Mouse (Mus musculus): ENCODE data around the gene Egfl7. TPM values are rescaled to one million over a fixed set of nuclear protein-coding genes. Genes with fewer than 3 reads are reported as not detected.
A peak's percentile ranks its signal among the peaks of the same experiment; 100 is the strongest.

The Egfl7 gene
- total and polyA plus RNA-seq, 3 experiments, result 102 to 499 (median 111) TPM

DNA sequence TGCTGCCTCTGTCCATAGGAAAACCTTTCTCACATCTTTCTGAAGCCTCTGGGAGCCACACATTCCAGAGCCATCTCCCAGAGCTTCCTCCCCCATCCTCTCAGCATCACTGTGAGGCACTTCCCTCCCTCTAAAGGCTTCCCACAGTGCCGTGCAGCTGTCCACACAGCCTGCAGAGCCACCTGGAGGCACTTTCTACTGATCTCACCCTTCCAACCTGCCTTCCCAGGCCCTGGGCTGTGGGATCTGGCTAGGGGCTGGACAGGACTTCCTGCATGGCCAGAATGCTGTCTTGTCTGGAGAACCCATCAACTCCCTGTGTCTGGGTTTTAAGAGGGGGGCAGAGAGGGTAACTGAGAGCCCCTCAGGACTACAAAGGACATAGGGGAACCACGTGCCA, 32.3 kb upstream of the Egfl7 start:
- intact Hi-C loops (cut with DNase I), result loop anchor here (2.0 kb wide), 2 partner anchors 15 to 47 kb away; no protein-coding TSS in a partner anchor
- H3K36me3 ChIP-seq (ENCODE audit: control insufficient read depth, insufficient read depth, low read length), result no peaks in the 10 kb centered on the region
- no peaks in the 10 kb centered on the region for H3K79me2 ChIP-seq (replicated peaks; ENCODE audit: control insufficient read depth, insufficient read depth, low read length)
- H3K4me3 ChIP-seq, result no peak overlapping the region
- H3K27me3 ChIP-seq (ENCODE audit: control insufficient read depth, insufficient read depth, low read length), result no peaks in the 10 kb centered on the region
- WGBS, result 30% methylated on average over 2 of the region's 2 CpGs
- TF ChIP-seq POLR2A (IDR thresholded peaks at IDR 0.05; ENCODE audit: insufficient read depth, low read depth, low read length) (no peak), CTCF (IDR thresholded peaks at IDR 0.05) (peak; percentile 77), EP300 (IDR thresholded peaks at IDR 0.05; ENCODE audit: insufficient read depth, low read depth, low read length) (peak; percentile 82; the same call in 1 of the 2 replicates)
- 0 out of 2 replicates have a peak overlapping the region, but pooled peaks have one; percentile 12 for H3K27ac ChIP-seq
- peaks cover 33% of the 10 kb centered on the region for H3K4me1 ChIP-seq (ENCODE audit: control insufficient read depth, insufficient read depth, low read length)
- no peak overlapping the region for H3K9ac ChIP-seq (ENCODE audit: low read depth, low read length)
- peak in 1 of 2 experiments; percentile 48 for DNase-seq

DNA sequence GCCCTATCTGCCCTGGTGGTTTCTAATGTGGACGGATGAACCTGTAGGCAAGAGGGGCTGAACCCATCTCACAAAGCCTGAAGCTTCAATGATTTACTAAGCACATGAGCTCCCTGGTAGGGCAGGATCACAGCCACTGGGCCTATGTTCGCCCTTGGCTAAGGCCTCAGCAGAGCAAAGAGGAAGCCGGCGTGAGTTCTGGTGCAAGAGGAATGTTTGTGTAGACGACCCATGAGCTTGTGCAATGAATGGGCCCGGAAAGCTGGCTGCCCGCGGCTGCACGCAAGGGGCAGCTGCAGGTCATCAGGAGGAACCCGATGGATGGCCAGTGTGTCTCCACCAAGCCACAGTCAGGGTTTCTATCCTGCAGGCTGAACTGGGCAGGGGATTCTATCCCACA, 30.0 kb upstream of the Egfl7 start:
- intact Hi-C loops (cut with DNase I), result loop anchor here (2.0 kb wide), 1 partner anchor 75 kb away; no protein-coding TSS in a partner anchor
- 45% methylated on average over 10 of the region's 10 CpGs for WGBS
- Histone ChIP-seq H3K27me3 (ENCODE audit: control insufficient read depth, insufficient read depth, low read length) (no peaks in the 10 kb centered on the region), H3K4me1 (ENCODE audit: control insufficient read depth, insufficient read depth, low read length) (peaks cover 24% of the 10 kb centered on the region), H3K36me3 (ENCODE audit: control insufficient read depth, insufficient read depth, low read length) (no peaks in the 10 kb centered on the region), H3K79me2 (replicated peaks; ENCODE audit: control insufficient read depth, insufficient read depth, low read length) (no peaks in the 10 kb centered on the region), H3K4me3 (no peak overlapping the region), H3K27ac (no peak overlapping the region; the same call in 1 of the 2 replicates), H3K9ac (ENCODE audit: low read depth, low read length) (no peak overlapping the region)
- TF ChIP-seq CTCF (IDR thresholded peaks at IDR 0.05), result no peak
- no peak for TF ChIP-seq POLR2A (IDR thresholded peaks at IDR 0.05; ENCODE audit: insufficient read depth, low read depth, low read length)
- TF ChIP-seq EP300 (IDR thresholded peaks at IDR 0.05; ENCODE audit: insufficient read depth, low read depth, low read length), result no peak
- peak in 1 of 2 experiments; percentile 56 for DNase-seq

DNA sequence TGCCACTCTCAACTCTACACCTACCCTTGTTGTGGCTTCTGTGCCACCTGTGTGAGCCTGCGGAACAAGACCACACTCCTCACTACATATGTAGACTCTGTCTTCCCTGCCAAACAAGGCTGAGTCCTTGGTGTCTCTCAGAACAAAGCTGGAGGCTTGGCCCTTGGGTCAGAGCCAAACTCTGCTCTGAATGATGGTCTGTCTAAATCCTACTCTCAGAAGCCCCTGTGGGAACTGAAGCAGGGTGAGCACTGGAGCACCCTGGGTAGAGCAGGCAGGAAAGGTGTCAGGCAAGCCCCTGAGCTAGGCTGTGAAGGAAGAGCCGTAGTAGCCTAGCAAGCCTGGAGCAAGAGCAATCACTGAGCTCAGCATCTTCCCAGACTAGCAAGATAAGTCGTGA, 29.6 kb upstream of the Egfl7 start:
- intact Hi-C loops (cut with DNase I), result no loop called here
- TF ChIP-seq EP300 (IDR thresholded peaks at IDR 0.05; ENCODE audit: insufficient read depth, low read depth, low read length) (no peak), CTCF (IDR thresholded peaks at IDR 0.05) (no peak), POLR2A (IDR thresholded peaks at IDR 0.05; ENCODE audit: insufficient read depth, low read depth, low read length) (no peak)
- DNase-seq, result no peak
- H3K4me1 ChIP-seq (ENCODE audit: control insufficient read depth, insufficient read depth, low read length), result peaks cover 26% of the 10 kb centered on the region
- H3K79me2 ChIP-seq (replicated peaks; ENCODE audit: control insufficient read depth, insufficient read depth, low read length), result no peaks in the 10 kb centered on the region
- no peak overlapping the region for H3K4me3 ChIP-seq
- peak overlapping the region; percentile 31 for H3K27ac ChIP-seq
- peaks cover under 1% of the 10 kb centered on the region; the same call in 1 of the 2 replicates for H3K36me3 ChIP-seq (ENCODE audit: control insufficient read depth, insufficient read depth, low read length)
- WGBS, result 46% methylated on average over 3 of the region's 3 CpGs
- no peaks in the 10 kb centered on the region for H3K27me3 ChIP-seq (ENCODE audit: control insufficient read depth, insufficient read depth, low read length)
- no peak overlapping the region for H3K9ac ChIP-seq (ENCODE audit: low read depth, low read length)

DNA sequence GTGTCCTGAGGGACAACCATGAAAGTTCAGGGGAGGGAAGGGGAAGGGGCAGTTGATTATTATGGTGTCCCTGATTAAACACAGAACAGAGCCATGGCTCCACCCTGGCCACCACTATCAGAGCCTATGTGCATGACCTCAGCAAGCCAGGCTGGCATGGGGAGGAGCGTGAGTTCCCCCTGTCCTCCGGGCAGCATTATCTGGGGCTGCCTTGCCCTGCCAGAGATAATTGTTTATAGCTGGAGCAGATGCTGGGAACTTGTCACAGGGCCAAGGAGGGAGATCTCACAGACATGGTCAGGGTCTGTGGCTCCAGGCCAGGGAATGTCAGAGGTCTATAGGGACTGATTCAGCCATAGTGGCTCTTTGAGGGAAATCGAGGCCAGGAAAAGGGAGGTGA, 29.0 kb upstream of the Egfl7 start:
- WGBS, result 25% methylated on average over 3 of the region's 3 CpGs
- Histone ChIP-seq H3K4me3 (no peak overlapping the region), H3K79me2 (replicated peaks; ENCODE audit: control insufficient read depth, insufficient read depth, low read length) (no peaks in the 10 kb centered on the region), H3K27me3 (ENCODE audit: control insufficient read depth, insufficient read depth, low read length) (no peaks in the 10 kb centered on the region), H3K9ac (ENCODE audit: low read depth, low read length) (no peak overlapping the region), H3K4me1 (ENCODE audit: control insufficient read depth, insufficient read depth, low read length) (peaks cover 31% of the 10 kb centered on the region), H3K27ac (no peak overlapping the region), H3K36me3 (ENCODE audit: control insufficient read depth, insufficient read depth, low read length) (peaks cover 3% of the 10 kb centered on the region; the same call in 1 of the 2 replicates)
- TF ChIP-seq EP300 (IDR thresholded peaks at IDR 0.05; ENCODE audit: insufficient read depth, low read depth, low read length) (no peak), CTCF (IDR thresholded peaks at IDR 0.05) (no peak), POLR2A (IDR thresholded peaks at IDR 0.05; ENCODE audit: insufficient read depth, low read depth, low read length) (no peak)
- DNase-seq, result no peak
- intact Hi-C loops (cut with DNase I), result no loop called here

DNA sequence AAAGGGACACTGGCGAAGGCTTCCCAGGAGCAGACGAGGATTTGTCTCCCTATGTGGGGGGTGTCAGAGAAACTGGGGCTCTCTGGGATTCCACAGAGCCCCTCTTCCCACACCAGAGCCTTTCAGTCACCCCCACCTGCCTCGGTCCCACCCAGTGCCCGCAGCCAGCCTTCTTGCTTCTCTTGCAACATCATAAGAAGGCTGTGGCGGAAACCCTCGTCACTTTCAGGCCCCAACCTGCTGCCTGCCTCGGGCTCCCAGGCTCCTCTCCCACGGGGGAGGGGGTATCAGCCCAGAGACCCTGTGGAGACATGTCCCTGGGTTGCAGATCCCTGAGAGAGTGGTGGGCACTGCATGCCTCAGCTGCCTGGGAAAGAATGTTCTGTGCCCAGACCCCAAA, 28.4 kb upstream of the Egfl7 start:
- 86% methylated on average over 8 of the region's 8 CpGs for WGBS
- Histone ChIP-seq H3K27me3 (ENCODE audit: control insufficient read depth, insufficient read depth, low read length) (no peaks in the 10 kb centered on the region), H3K79me2 (replicated peaks; ENCODE audit: control insufficient read depth, insufficient read depth, low read length) (no peaks in the 10 kb centered on the region), H3K36me3 (ENCODE audit: control insufficient read depth, insufficient read depth, low read length) (peaks cover 6% of the 10 kb centered on the region; the same call in 1 of the 2 replicates), H3K9ac (ENCODE audit: low read depth, low read length) (no peak overlapping the region), H3K4me3 (no peak overlapping the region), H3K27ac (no peak overlapping the region), H3K4me1 (ENCODE audit: control insufficient read depth, insufficient read depth, low read length) (peaks cover 37% of the 10 kb centered on the region)
- TF ChIP-seq POLR2A (IDR thresholded peaks at IDR 0.05; ENCODE audit: insufficient read depth, low read depth, low read length) (no peak), EP300 (IDR thresholded peaks at IDR 0.05; ENCODE audit: insufficient read depth, low read depth, low read length) (no peak), CTCF (IDR thresholded peaks at IDR 0.05) (no peak)
- intact Hi-C loops (cut with DNase I), result no loop called here
- DNase-seq, result no peak

DNA sequence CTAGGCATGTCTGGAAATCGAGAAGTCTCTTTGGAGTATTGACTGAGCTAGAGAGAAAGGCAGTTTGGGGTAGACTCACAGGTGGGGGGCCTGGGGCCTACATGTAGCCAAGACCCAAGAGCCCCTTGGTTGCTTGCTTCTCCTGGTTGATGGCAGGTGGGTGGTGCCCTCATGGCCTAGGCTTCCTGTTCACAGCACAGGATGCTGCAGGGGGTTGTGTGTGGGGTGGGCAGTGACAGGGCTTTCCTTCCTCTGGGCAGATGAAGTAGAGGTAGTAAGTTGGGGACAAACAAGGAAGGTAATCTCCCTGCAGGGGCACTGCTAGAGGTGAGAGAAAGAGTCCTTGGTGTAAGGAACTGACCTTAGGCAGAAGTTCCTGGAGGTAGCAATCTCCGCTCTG, 27.7 kb upstream of the Egfl7 start:
- peaks cover 6% of the 10 kb centered on the region; the same call in 1 of the 2 replicates for H3K36me3 ChIP-seq (ENCODE audit: control insufficient read depth, insufficient read depth, low read length)
- 92% methylated on average over 2 of the region's 2 CpGs for WGBS
- no peak for TF ChIP-seq EP300 (IDR thresholded peaks at IDR 0.05; ENCODE audit: insufficient read depth, low read depth, low read length)
- no peak for TF ChIP-seq POLR2A (IDR thresholded peaks at IDR 0.05; ENCODE audit: insufficient read depth, low read depth, low read length)
- no peak for TF ChIP-seq CTCF (IDR thresholded peaks at IDR 0.05)
- H3K79me2 ChIP-seq (replicated peaks; ENCODE audit: control insufficient read depth, insufficient read depth, low read length), result no peaks in the 10 kb centered on the region
- DNase-seq, result no peak
- H3K4me3 ChIP-seq, result no peak overlapping the region
- H3K4me1 ChIP-seq (ENCODE audit: control insufficient read depth, insufficient read depth, low read length), result peaks cover 39% of the 10 kb centered on the region
- no peak overlapping the region for H3K27ac ChIP-seq
- no peaks in the 10 kb centered on the region for H3K27me3 ChIP-seq (ENCODE audit: control insufficient read depth, insufficient read depth, low read length)
- intact Hi-C loops (cut with DNase I), result no loop called here
- H3K9ac ChIP-seq (ENCODE audit: low read depth, low read length), result no peak overlapping the region
